Mouse (Mus musculus): ENCODE measurements around the gene Stpg3. TPM values are rescaled to one million over a fixed set of nuclear protein-coding genes. Genes with fewer than 3 reads are reported as not detected.

The Stpg3 gene
- polyA plus RNA-seq, 1 experiment = not detected

GRCm38 (mm10) chr2:25224766-25225752, 10.6 kb upstream of the Stpg3 start:
- no peak for TF ChIP-seq GATA1 (IDR thresholded peaks at IDR 0.05; ENCODE audit: low read length)

DNA sequence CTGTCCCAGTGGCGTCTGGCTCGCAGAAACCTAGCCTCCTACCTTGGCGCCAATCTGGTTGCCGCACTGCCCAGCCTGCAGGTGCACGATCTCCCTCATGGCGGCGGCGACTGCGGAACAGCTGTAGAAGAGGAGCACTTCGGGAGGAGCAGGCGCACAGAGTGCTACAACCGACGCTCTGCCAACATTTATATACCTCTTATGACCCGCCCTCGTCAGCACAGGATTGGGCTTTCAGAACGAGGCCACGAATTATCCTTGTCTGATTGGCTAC, 10.0 kb upstream of the Stpg3 start, which contains the start of gene Tubb4b:
Gene Tubb4b, minus strand, starts transcription at position 211 of the 274 bp plus-strand sequence.
- TF ChIP-seq GATA1 (IDR thresholded peaks at IDR 0.05; ENCODE audit: low read length) = no peak

DNA sequence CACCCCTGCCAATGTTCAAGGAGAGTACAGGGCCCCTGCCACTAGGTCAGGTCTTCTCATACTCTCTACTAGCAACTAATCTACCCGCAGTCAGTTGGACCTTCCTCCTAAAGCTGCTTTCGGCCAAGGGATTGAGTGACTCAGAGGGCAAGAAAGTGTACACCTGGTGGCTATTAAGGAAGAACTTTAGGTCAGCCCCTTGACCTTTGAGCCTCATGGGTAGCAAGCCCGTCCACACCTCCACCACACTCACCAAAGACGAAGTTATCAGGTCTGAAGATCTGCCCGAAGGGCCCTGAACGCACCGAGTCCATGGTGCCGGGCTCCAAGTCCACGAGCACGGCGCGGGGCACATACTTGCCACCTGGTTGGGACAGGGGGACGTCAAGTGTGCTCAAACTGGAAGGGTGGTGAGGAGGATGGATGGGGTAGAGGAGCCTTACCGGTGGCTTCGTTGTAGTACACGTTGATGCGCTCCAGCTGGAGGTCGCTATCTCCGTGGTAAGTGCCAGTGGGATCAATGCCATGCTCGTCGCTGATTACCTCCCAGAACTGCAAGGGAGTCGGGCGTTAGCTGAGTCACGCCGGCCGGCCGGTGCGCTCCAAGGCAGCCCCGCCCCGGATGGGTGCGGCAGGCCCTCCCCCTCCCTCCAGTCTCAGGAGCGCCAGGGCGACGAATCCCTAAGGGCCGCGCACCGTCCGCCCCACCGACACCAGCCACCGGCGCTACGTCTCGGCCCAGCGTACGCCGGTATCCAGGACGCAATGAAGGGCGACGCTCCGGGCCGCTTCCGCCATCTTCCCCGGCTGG, 9.4 kb upstream of the Stpg3 start:
- TF ChIP-seq GATA1 (IDR thresholded peaks at IDR 0.05; ENCODE audit: low read length) = no peak

DNA sequence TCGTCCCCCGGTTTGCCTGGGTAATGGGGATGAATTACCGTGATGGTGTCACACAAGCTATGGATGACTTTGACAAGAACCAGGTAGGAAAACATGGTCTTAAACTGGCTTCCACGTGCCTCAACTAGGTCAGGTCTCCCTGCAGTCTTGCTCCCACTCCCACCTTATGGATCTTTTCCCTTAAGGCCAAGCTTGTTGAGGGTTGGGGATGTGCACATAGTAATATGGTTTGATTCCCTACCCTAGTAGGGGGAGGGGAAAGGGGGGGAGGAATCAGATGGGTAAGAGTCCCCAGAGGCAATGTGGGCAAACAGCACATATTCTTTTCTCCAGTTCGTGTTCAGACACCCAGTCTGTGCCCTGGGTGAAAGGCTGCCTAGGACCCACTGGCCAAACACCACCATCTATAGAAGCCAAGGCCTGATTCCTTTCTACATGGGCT, 6.9 kb upstream of the Stpg3 start:
- no peak for TF ChIP-seq GATA1 (IDR thresholded peaks at IDR 0.05; ENCODE audit: low read length)

DNA sequence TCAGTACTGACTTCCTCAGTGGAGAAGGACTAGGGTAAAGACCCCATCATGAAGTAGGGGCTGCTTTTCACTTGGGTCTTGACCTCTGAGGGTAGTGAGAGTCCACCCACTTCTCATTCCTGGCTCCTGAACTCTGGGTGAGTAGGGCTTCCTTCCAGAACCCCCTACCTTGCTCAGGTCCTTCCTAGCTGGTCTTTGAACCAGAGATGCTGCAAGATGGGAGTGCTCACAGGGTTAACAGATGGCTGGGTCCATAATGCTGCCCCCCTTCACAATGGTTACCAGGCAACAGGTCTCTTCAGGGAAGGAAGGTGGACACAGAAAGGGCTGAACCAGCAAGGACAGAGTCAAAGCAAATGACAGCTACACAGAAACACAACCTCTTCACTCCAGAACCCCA, 4.0 kb upstream of the Stpg3 start, which contains the start of gene Fam166a:
Gene Fam166a, plus strand, starts transcription at position 301 of the 400 bp plus-strand sequence.
- TF ChIP-seq GATA1 (IDR thresholded peaks at IDR 0.05; ENCODE audit: low read length) = no peak

DNA sequence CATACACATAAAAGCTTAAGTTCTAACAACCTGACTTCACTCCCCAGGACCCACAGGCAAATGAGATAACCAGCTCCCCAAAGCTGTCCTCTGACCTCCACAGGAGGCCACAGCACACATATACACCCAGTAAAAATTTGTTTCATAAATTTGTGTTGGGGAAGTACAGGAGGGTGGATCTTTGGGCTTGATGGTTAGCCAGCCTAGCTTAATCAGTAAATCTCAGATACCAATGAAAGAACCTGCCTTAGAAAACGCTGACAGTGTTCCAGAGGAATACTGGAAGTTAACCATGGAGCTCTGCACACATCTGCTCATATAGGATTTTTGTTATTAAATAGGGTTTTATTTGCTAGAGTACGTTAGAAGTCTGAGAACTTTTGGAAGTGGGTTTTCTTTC, 3.2 kb upstream of the Stpg3 start:
- TF ChIP-seq GATA1 (IDR thresholded peaks at IDR 0.05; ENCODE audit: low read length) = no peak

- TF ChIP-seq GATA1 (IDR thresholded peaks at IDR 0.05; ENCODE audit: low read length) = no peak
Observed at GRCm38 (mm10) chr2:25213266-25213865, 1.1 kb downstream of the Stpg3 start.

DNA sequence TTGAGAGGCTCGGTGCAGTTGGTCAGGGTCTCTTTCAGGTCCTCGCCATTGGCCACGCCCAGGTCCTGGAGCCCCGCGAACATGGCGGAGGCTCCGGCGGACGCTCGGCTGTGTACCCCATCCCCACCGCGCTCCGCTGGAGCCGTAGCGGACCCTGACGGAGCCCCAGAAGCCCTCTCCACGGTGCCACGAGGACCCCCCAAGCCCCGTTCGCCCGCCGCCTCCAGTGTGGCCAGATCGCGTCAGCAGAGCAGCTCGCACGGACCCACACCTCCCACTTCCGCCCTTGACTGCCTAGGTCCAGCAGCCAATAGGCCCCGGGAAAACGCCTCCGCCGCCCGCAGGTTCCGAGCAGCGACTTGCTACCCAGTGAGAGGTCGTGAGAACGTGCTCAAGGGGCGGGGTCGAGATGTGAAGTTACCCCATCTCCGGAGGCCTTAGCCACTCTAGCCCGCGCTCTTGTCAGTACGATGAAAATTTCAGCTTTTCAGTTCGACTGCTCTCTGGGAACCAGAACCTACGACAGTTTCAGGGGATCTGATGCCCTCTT, 3.2 kb downstream of the Stpg3 start, which contains the start of gene Nelfb:
Gene Nelfb, minus strand, starts transcription at position 369 of the 550 bp plus-strand sequence.
- no peak for TF ChIP-seq GATA1 (IDR thresholded peaks at IDR 0.05; ENCODE audit: low read length)

DNA sequence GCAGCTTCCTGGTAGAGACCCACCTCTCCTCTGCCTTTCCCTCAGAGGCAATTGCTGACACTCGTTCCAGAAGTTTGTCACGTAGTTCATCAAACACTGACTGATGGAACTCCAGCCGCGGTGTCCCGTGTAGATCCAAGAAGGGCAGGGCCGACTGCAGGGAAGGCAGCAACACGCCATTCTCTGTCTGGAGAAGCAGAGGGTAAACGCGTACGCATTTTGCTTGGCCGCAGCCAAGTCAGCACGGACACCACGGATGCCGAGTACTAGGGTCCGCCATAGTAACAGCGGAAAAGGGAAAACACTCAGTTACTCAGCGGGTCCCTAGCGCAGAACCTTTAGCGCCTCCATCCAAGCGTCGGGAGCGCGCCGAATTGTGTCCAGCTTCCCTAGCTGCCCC, 3.8 kb downstream of the Stpg3 start:
- TF ChIP-seq GATA1 (IDR thresholded peaks at IDR 0.05; ENCODE audit: low read length) = no peak

GRCm38 (mm10) chr2:25207593-25207992, 6.8 kb downstream of the Stpg3 start:
- TF ChIP-seq GATA1 (IDR thresholded peaks at IDR 0.05; ENCODE audit: low read length) = no peak

DNA sequence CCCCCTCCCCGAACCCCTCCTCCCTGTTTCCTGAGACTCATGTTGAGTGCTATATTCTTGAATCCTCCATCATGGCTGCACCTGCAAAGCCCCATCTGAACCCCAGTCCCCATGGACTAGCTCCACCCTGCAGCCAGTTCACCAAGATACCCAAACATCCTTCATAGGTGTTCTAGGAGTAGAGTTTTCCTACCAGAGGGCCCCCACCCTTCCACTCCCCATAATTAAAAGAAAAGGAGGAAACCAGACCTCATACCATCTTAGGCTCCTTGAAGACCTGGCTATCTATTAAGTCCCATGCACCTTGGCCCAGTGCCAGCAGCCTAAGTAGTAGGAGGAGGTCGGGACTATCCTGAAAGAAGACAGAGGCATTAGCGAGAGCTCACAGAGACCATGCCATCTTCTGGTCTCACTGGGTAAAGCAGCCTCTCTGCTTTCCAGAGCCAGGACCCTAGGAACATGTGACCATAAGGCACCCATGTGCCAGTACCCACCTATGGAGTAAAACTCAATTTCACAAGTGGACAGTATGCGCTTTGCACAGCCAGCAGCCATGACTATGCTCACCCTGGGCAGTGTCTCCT, 10.7 kb downstream of the Stpg3 start:
- TF ChIP-seq GATA1 (IDR thresholded peaks at IDR 0.05; ENCODE audit: low read length) = no peak

GRCm38 (mm10) chr2:25200631-25201030, 13.8 kb downstream of the Stpg3 start:
- TF ChIP-seq GATA1 (IDR thresholded peaks at IDR 0.05; ENCODE audit: low read length) = no peak

DNA sequence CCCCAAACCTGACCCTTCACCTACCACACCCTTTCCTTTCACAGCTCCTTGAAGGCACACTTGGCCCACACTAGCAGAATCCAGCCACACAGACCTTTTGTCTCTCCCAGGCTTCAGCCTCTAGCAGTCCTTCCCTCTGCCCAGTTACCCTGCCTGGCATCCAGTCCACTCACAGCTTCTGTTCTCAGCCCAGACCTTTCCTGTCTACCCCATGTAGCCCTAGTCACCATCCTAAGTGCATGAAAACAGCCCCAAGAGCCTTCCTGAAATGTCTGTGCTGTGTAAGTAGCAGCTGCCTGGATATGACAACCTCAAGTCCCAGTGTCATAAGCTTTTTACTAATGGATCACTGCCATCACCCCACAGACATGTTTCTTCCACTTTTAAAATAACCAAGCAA, 16.5 kb downstream of the Stpg3 start:
- TF ChIP-seq GATA1 (IDR thresholded peaks at IDR 0.05; ENCODE audit: low read length) = no peak

GRCm38 (mm10) chr2:25197191-25197590, 17.2 kb downstream of the Stpg3 start:
- TF ChIP-seq GATA1 (IDR thresholded peaks at IDR 0.05; ENCODE audit: low read length) = no peak

Measured in G1E-ER4 (cell line).